Mouse (Mus musculus): ENCODE measurements around the gene Plekhg1. TPM values are rescaled to one million over a fixed set of nuclear protein-coding genes. Genes with fewer than 3 reads are reported as not detected.

The Plekhg1 gene
- polyA plus RNA-seq, 1 experiment from 2014 or later, result 4.6 TPM

DNA sequence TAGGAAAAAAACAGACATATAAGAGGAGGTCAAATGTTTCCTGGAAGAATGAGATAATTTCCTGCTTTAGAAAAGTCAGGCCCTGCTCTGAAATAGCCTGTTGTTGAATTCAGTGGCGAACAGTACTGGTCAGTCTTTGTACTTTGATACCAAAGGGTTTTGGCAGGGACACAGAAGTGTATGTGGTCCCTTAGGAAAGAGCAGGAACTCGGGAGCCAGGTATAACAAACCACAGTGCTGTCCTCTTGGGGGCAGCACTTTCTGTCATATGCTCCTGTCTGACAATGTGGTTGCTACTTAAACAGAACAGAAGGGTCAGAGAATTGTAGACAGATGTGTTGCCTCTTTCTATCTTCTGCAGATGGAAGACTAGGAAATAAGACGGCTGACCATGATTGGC is 65.2 kb downstream of the Plekhg1 start:
- no peak overlapping the region for H3K9ac ChIP-seq (replicated peaks)
- 49% methylated on average over 3 of the region's 3 CpGs for WGBS
- no peaks in the 10 kb centered on the region for H3K36me3 ChIP-seq

DNA sequence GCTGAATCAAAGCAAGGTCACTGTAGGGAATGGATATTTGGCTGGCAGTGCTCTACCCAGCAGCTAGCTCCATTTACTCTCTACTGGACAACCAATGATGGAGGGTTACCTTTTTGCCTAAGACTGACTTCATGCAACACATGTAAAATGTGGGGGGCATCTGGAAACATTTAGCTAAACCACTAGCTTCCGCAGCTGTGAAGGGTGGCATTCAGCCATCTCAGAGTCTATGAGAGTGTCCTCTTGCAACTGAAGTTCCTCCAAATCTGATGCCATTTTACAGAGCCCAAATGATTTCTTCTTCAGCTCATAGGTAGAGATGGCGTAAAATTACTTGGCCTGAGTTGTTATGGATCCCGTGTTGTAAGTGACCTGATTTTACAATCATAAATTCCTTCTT is 67.8 kb downstream of the Plekhg1 start:
- 94% methylated on average over 3 of the region's 3 CpGs for WGBS
- ATAC-seq (replicated peaks), result no peak

More for the DNA sequence above, 65.2 kb downstream of the Plekhg1 start:
- no peaks in the 10 kb centered on the region for H3K4me1 ChIP-seq
- H3K4me2 ChIP-seq (replicated peaks), result no peak overlapping the region
- no peaks in the 10 kb centered on the region for H3K27me3 ChIP-seq
- H3K27ac ChIP-seq (replicated peaks), result no peak overlapping the region
- no peak overlapping the region for H3K4me3 ChIP-seq
- no peak for ATAC-seq (replicated peaks)
- H3K9me3 ChIP-seq, result no peaks in the 10 kb centered on the region

DNA sequence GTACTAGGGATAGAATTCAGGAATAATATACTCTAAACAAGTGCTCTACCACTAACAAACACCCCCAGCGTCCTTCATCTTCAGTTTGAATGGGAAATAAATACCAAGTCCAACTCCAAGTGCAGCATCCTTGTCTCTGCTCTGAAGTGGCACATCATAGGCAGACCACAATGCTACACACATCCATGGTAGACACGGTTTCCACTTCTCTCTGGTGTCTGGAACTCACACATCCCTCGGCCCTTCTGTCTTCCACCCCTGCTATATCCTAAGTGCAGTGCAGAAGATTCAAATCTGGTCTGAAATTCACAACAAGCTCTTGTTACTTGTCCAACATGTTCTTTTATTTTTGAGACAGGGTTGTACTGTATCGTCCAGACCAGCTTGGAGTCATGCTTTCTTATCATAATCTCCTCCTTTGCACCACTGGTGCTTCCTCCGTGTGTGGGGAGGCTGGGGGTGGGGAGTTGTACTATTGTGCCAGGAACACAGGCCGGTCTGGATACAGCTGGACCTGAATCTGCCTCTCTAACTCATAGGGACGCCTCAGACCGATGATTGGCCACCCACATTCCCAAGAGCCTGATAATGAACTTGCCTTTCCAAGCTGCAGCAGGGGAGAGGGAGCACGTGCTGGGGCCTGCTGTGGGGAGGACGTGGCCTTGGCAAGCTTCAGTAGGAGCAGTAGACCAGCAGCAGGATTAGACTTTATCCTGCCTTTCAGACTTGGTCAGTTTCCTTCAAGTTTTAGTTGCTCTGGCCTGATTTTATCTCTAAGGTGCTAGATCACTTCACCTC is 70.5 kb downstream of the Plekhg1 start:
- H3K27ac ChIP-seq (replicated peaks), result no peak overlapping the region
- no peaks in the 10 kb centered on the region for H3K4me1 ChIP-seq
- H3K9ac ChIP-seq (replicated peaks), result no peak overlapping the region
- 65% methylated on average over 10 of the region's 10 CpGs for WGBS
- H3K36me3 ChIP-seq, result no peaks in the 10 kb centered on the region
- H3K27me3 ChIP-seq, result no peaks in the 10 kb centered on the region
- no peak overlapping the region for H3K4me3 ChIP-seq
- no peaks in the 10 kb centered on the region for H3K9me3 ChIP-seq
- H3K4me2 ChIP-seq (replicated peaks), result no peak overlapping the region
- no peak for ATAC-seq (replicated peaks)

More for the DNA sequence above, 67.8 kb downstream of the Plekhg1 start:
- Histone ChIP-seq H3K27ac (replicated peaks) (no peak overlapping the region), H3K9me3 (no peaks in the 10 kb centered on the region), H3K4me1 (no peaks in the 10 kb centered on the region), H3K4me3 (no peak overlapping the region), H3K36me3 (no peaks in the 10 kb centered on the region), H3K27me3 (no peaks in the 10 kb centered on the region), H3K4me2 (replicated peaks) (no peak overlapping the region), H3K9ac (replicated peaks) (no peak overlapping the region)

DNA sequence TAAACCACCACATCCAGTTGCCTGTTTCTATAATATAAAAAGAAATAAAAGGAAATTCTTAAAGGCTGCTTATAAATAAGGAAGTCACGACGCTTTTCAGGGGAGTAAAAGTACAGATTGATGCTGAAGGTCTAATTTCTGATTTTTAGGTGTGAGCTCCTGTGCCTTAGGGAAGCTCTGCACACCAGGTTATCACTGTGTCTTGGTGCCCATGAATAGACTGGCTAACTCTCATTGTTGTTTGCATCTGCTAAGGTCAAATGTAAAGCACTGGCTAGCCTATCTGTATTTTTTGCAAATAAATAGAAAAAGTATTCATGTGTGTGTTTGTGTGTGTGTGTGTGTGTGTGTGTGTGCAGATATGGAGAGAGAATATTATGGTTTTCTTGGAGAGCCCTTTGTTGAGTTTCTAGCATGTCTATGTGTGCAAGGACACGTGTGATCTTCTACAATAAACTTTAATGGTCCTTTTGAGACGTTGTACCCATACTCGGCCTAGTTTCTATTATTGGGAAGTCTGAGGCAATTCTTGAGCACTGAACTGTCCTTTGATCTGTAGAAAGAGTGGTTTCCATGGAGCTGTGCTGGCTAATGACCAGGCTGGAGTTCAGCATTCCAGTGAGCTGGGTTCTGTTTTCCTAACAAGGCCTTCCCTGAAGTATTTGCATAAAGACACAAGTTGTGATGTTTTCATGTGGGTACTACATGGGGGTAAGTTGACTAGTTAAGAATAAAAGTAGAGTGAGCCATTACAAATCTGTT is 79.0 kb downstream of the Plekhg1 start:
- Histone ChIP-seq H3K4me2 (replicated peaks) (no peak overlapping the region), H3K27me3 (no peaks in the 10 kb centered on the region), H3K4me1 (peaks cover 6% of the 10 kb centered on the region), H3K9me3 (no peaks in the 10 kb centered on the region), H3K27ac (replicated peaks) (no peak overlapping the region), H3K4me3 (no peak overlapping the region), H3K9ac (replicated peaks) (no peak overlapping the region), H3K36me3 (no peaks in the 10 kb centered on the region)
- 22% methylated on average over 5 of the region's 5 CpGs for WGBS
- peak; percentile 91 for ATAC-seq (replicated peaks)

DNA sequence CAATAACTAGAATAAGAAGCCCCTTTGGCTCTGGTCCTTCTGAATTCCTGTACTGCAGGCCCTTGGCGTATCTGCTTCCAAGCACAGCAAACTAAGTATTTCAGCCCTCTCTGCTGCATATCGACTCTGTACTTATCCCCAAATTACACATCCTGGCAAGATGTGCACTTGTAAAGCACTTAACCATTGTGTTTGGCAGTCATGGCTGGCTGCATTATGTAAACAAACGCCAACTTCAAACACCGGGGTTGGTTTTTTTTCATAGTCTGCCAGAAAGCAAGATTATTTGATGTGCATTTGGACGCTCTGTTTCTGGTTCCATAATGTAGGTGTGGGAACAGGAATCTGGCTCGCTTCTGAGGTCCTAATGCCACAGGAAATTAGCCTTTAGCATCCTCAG is 83.7 kb downstream of the Plekhg1 start:
- Histone ChIP-seq H3K27ac (replicated peaks) (no peak overlapping the region), H3K36me3 (no peaks in the 10 kb centered on the region)
- WGBS, result 43% methylated on average over 6 of the region's 6 CpGs

DNA sequence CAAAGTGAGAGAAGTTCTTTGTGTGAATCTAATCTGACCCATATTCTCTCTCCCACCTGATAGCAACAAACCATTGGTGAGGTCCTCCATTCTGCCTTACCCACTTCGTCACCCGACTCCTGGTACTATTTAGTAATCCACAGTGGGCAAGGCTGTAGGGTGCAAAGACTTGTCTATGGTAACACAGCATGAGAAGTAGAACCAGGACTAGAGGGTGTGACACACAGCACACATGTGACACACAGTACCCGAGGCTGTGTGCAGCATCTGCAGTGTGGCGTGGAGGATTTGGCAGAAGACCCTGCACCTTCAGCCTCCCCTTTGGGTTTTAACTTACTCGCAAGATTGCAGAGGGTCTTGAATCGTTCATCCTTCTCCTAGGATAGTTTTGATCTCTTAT is 85.9 kb downstream of the Plekhg1 start:
- no peaks in the 10 kb centered on the region for H3K36me3 ChIP-seq
- no peak overlapping the region for H3K9ac ChIP-seq (replicated peaks)
- no peak for ATAC-seq (replicated peaks)
- WGBS, result 94% methylated on average over 6 of the region's 6 CpGs
- H3K9me3 ChIP-seq, result no peaks in the 10 kb centered on the region
- H3K4me2 ChIP-seq (replicated peaks), result no peak overlapping the region
- no peak overlapping the region for H3K4me3 ChIP-seq
- H3K27ac ChIP-seq (replicated peaks), result no peak overlapping the region
- no peaks in the 10 kb centered on the region for H3K27me3 ChIP-seq
- no peaks in the 10 kb centered on the region for H3K4me1 ChIP-seq

More for the DNA sequence above, 83.7 kb downstream of the Plekhg1 start:
- no peaks in the 10 kb centered on the region for H3K27me3 ChIP-seq
- no peaks in the 10 kb centered on the region for H3K9me3 ChIP-seq
- H3K9ac ChIP-seq (replicated peaks), result no peak overlapping the region
- no peak overlapping the region for H3K4me2 ChIP-seq (replicated peaks)
- peaks cover 4% of the 10 kb centered on the region for H3K4me1 ChIP-seq
- no peak for ATAC-seq (replicated peaks)
- no peak overlapping the region for H3K4me3 ChIP-seq

DNA sequence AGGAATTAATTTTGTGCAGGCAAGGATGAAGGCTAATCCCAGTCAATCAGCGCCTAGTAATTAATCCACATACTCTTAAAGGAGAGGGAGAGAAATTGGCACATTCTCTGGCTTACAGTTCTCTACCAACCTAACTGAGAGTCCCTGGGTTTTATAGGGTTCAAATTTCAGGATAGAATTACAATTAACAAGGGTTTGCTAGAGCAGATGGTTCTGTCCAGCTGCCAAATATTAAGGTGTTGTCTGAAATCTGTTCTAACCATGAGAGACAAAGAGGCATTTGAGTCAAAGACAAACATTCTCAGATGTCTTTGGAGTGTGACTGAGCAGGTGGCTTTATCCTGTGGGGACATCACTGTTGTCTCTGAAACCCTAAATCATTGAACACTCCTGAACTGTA is 87.2 kb downstream of the Plekhg1 start:
- Histone ChIP-seq H3K4me1 (no peaks in the 10 kb centered on the region), H3K9ac (replicated peaks) (no peak overlapping the region), H3K4me3 (no peak overlapping the region), H3K4me2 (replicated peaks) (no peak overlapping the region), H3K36me3 (no peaks in the 10 kb centered on the region), H3K27me3 (no peaks in the 10 kb centered on the region), H3K27ac (replicated peaks) (no peak overlapping the region), H3K9me3 (no peaks in the 10 kb centered on the region)
- 15% methylated on average over 1 of the region's 1 CpGs for WGBS
- ATAC-seq (replicated peaks), result no peak; the same call in 1 of the 2 replicates

DNA sequence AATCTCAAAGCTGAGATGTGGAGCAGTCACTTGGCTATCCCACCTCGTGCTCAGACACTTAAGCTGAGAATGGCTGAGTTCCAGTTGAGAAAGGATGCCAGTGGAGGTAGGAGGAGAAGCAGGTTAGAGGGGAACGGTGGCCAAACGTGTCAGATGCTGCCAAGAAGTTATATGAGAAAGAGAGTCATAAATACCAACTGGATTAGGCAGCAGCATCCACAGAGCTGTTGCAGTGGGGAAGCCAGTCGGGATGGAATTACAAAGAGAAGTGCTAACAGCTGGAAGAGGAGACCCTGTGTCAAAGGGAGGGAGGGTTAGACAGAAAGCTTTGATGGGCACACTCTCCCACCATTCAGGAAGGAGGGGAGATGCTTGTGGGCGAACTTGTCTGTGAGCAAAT is 89.3 kb downstream of the Plekhg1 start:
- no peak for ATAC-seq (replicated peaks)
- no peaks in the 10 kb centered on the region for H3K36me3 ChIP-seq
- no peaks in the 10 kb centered on the region for H3K4me1 ChIP-seq
- 52% methylated on average over 5 of the region's 5 CpGs for WGBS
- H3K4me2 ChIP-seq (replicated peaks), result no peak overlapping the region
- H3K27me3 ChIP-seq, result no peaks in the 10 kb centered on the region
- no peak overlapping the region for H3K27ac ChIP-seq (replicated peaks)
- H3K9ac ChIP-seq (replicated peaks), result no peak overlapping the region
- no peak overlapping the region for H3K4me3 ChIP-seq
- H3K9me3 ChIP-seq, result no peaks in the 10 kb centered on the region

DNA sequence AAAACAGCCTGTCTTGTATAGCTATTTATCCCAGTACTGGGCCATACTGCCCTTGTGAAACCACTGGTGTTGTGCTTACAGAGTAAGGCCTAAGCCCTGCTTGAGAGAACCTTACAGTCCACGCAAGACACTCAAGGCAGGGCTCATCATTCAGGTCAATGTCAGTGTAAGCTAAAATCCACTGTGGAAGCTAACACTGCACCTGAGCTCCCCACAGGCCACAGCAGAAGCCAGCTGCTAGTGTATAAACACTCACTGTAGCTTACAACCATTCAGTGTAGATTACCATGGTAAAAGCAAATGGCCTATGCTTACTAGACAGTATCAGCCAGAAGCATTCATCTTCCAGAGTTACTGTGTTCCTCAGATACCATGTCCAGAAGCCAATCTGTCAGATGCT is 90.5 kb downstream of the Plekhg1 start:
- Histone ChIP-seq H3K36me3 (no peaks in the 10 kb centered on the region), H3K9ac (replicated peaks) (no peak overlapping the region), H3K9me3 (no peaks in the 10 kb centered on the region), H3K27ac (replicated peaks) (no peak overlapping the region), H3K4me3 (no peak overlapping the region), H3K4me2 (replicated peaks) (no peak overlapping the region), H3K27me3 (no peaks in the 10 kb centered on the region), H3K4me1 (no peaks in the 10 kb centered on the region)
- no peak for ATAC-seq (replicated peaks)
- WGBS, result 88% methylated on average over 1 of the region's 1 CpGs

DNA sequence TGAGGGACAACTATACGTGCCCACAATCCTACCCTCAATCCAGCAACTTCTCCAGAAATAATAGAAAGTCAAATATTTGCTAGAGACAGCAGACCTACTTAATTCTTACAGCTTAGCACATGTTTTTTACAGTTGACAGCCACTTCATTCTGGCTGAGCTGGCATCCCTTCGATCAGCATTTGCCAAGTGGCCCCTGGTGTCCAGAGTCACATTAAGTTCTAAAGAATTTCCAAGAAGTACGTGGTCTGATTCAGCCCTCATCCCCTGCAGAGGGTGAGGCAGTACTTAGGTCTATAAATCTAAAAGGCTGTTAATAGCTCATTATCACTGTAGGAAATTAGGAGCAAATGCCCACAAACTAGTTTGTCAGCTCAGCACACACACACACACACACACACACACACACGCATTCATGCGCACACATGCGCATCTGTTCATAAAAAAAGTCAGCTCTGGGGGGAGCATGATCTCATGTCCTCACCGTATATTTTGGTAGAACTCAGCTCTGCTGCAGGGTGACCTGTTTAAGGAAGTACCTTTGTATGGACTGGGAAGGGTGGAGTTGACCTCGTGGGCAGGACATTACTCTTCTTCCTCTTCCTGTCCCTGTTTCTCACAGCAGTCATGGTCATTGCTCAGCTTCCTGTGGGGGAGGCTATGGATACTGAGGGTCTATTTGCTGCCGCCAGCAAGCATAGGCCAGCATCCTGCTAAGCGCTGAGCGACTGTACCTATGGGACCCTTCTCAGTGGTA is 91.6 kb downstream of the Plekhg1 start:
- 79% methylated on average over 11 of the region's 11 CpGs for WGBS
- H3K4me3 ChIP-seq, result no peak overlapping the region
- no peak overlapping the region for H3K27ac ChIP-seq (replicated peaks)
- H3K36me3 ChIP-seq, result no peaks in the 10 kb centered on the region
- H3K9ac ChIP-seq (replicated peaks), result no peak overlapping the region
- no peaks in the 10 kb centered on the region for H3K27me3 ChIP-seq
- no peak for ATAC-seq (replicated peaks)
- H3K4me1 ChIP-seq, result no peaks in the 10 kb centered on the region
- no peak overlapping the region for H3K4me2 ChIP-seq (replicated peaks)
- H3K9me3 ChIP-seq, result no peaks in the 10 kb centered on the region

DNA sequence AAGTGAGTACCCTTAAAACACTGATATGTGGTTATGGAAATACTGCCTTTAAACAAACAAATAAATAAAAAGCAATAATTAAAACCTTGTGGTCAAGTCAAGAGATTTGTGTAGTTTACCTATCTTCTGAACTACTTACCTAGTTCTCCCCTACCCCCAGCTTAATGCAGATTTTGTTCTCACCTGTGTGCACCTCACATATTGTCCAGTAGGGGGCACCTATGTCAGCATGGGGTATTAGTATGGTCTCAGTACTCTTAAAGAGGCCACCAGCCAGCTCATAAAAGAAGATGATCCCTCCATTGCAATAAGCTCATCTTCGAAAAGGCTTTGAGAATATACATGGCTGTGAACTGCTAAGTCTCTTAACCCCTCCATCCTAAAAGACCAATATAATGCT is 93.9 kb downstream of the Plekhg1 start:
- H3K9me3 ChIP-seq, result no peaks in the 10 kb centered on the region
- H3K4me2 ChIP-seq (replicated peaks), result no peak overlapping the region
- H3K36me3 ChIP-seq, result no peaks in the 10 kb centered on the region
- H3K27me3 ChIP-seq, result no peaks in the 10 kb centered on the region
- no peak overlapping the region for H3K4me3 ChIP-seq
- no peaks in the 10 kb centered on the region for H3K4me1 ChIP-seq
- 96% methylated on average over 1 of the region's 1 CpGs for WGBS
- H3K27ac ChIP-seq (replicated peaks), result no peak overlapping the region
- no peak overlapping the region for H3K9ac ChIP-seq (replicated peaks)
- ATAC-seq (replicated peaks), result no peak

DNA sequence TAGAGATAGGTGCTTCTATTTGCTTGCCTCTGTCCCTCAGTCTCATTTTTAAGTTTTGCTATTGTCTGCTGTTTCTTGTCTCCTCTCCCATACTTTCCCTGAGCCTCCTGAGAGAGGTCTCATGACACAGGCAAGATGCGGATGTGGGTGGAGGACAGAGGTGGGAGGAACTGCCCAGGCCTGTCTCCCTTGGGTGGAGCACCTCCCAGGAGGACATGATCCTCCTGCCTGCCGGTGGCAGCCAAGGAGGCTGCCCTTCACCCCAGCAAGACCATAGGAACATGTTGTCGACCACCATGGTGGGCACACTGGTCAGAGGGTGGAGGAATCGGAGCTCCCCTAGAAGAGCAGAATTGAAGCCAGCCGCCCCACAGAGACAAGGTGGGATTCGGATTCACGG is 94.5 kb downstream of the Plekhg1 start:
- Histone ChIP-seq H3K36me3 (no peaks in the 10 kb centered on the region), H3K27ac (replicated peaks) (no peak overlapping the region), H3K4me3 (no peak overlapping the region), H3K4me2 (replicated peaks) (no peak overlapping the region), H3K4me1 (no peaks in the 10 kb centered on the region), H3K27me3 (no peaks in the 10 kb centered on the region), H3K9me3 (no peaks in the 10 kb centered on the region), H3K9ac (replicated peaks) (no peak overlapping the region)
- WGBS, result 92% methylated on average over 7 of the region's 7 CpGs
- no peak for ATAC-seq (replicated peaks)
